Mouse (Mus musculus) intestine, embryonic 14.5 days (tissue): ENCODE results near the gene Apoc4. TPM values are rescaled to one million over a fixed set of nuclear protein-coding genes. Genes with fewer than 3 reads are reported as not detected.
"Not testable (repeated sequence)": the region's sequence is repeated elsewhere in the genome, so short reads cannot be mapped to it uniquely, and the experiment has no call there.

ENCODE experiments used
- ATAC-seq: fragments of 200-750 bp; cut with Nextera tagmentation; replicated peaks from 2 replicates; pipeline ENCODE4 v1.8.0; 2017; ENCODE audit warnings: low read depth, moderate number of reproducible peaks, moderate TSS enrichment, moderate library complexity; ENCODE audit not compliant: low FRiP score, low TSS enrichment
- DNase-seq: peaks from one replicate; pipeline ENCODE4 v3.0.0-alpha.2; 2018; ENCODE audit warnings: low spot score
- H3K27ac ChIP-seq: fragments of 300-500 bp; sonication (generic); 2 replicates; pipeline ENCODE4 v1.5.1; 2014; ENCODE audit warnings: low read depth, mild to moderate bottlenecking, control low read depth
- H3K27me3 ChIP-seq: fragments of 300-500 bp; sonication (generic); replicated peaks from 2 replicates; pipeline ENCODE4 v1.6.1; 2014; ENCODE audit warnings: low read length, control low read depth; ENCODE audit not compliant: control insufficient read depth, insufficient read depth
- H3K36me3 ChIP-seq: fragments of 300-500 bp; sonication (generic); 2 replicates; pipeline ENCODE4 v1.6.1; 2014; ENCODE audit warnings: low read length, control low read depth; ENCODE audit not compliant: control insufficient read depth, insufficient read depth
- H3K4me1 ChIP-seq: fragments of 300-500 bp; sonication (generic); replicated peaks from 2 replicates; pipeline ENCODE4 v1.6.1; 2014; ENCODE audit warnings: low read length, control low read depth, mixed read lengths; ENCODE audit not compliant: control insufficient read depth, insufficient read depth
- H3K4me2 ChIP-seq: fragments of 300-500 bp; sonication (generic); 2 replicates; pipeline ENCODE4 v1.6.1; 2014; ENCODE audit warnings: low read length
- H3K4me3 ChIP-seq: fragments of 300-500 bp; sonication (generic); 2 replicates; pipeline ENCODE4 v1.5.1; 2014; ENCODE audit warnings: low read depth, low read length, control low read depth, mixed read lengths
- H3K9ac ChIP-seq: fragments of 300-500 bp; sonication (generic); 2 replicates; pipeline ENCODE4 v1.6.1; 2014; ENCODE audit warnings: mild to moderate bottlenecking, low read length
- H3K9me3 ChIP-seq: fragments of 300-500 bp; sonication (generic); 2 replicates; pipeline ENCODE4 v1.6.1; 2016; ENCODE audit warnings: low read length, control low read depth; ENCODE audit not compliant: control insufficient read depth
- WGBS: fragments of 180-500 bp; shearing (Covaris S2); extraction: QIAGEN DNeasy Blood & Tissue Kit; methylation state at CpG from one replicate; pipeline ENCODE4 v1.1.7; 2014; 5-methylcytosine and 5-hydroxymethylcytosine counted together
- polyA plus RNA-seq: library from polyadenylated mRNA; unstranded; fragments of >200 nt; fragmentation: Nextera tagmentation; extraction: Ambion mirVana; gene quantifications from 2 replicates; pipeline ENCODE4 v1.2.1, GENCODE M21; 2014

The Apoc4 gene
- polyA plus RNA-seq, 1 experiment from 2014 or later = not detected

DNA sequence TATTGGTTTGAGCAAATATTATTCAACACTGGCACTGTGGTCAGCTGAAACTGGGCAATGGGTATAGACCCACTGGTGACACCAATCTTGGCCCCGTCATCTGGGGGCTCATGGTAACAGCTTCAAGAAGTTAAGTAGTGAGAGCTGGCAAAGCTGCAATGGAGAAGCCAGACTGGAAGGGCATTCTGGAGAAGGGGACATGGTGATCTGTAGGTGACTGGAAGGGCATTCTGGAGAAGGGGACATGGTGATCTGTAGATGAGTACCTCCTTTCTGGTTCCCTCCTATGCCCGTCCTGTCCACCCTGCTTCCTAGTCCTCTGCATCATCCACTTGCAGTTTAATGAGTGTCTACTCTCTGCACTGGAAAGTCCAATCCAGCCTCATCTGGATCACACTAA is 7.3 kb upstream of the Apoc4 start:
- H3K36me3 ChIP-seq = no peaks in the 10 kb centered on the region
- WGBS = 94% methylated on average over 2 of the region's 2 CpGs
- H3K9me3 ChIP-seq = no peaks in the 10 kb centered on the region
- H3K4me2 ChIP-seq = no peak overlapping the region
- H3K27me3 ChIP-seq = no peaks in the 10 kb centered on the region
- no peak for ATAC-seq
- DNase-seq = no peak
- H3K4me1 ChIP-seq = peaks cover 4% of the 10 kb centered on the region
- no peak overlapping the region for H3K9ac ChIP-seq
- H3K4me3 ChIP-seq = no peak overlapping the region
- no peak overlapping the region for H3K27ac ChIP-seq

DNA sequence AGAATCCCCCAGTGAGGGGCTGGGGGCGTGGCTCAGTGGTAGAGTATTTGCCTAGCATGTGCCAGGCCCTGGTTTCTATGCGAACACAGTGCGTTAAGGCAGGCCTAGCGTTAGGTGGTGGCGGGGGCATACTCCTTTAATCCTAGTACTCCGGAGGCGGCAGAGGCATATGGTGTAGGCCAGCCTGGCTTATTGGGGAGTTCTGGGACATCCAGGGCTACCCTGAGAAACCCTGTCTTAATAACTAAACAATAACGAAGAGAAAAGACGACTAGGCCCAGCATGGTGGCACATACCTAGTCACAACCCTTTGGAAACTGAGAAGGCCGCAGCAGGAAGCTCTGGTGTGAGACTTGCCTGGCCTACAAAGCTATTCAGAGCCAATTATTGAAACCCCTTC is 6.8 kb upstream of the Apoc4 start:
- DNase-seq (no peak), ATAC-seq (no peak)
- Histone ChIP-seq H3K4me2 (no peak overlapping the region), H3K27me3 (no peaks in the 10 kb centered on the region), H3K9ac (no peak overlapping the region), H3K36me3 (no peaks in the 10 kb centered on the region), H3K4me1 (no peaks in the 10 kb centered on the region; the same call in 1 of the 2 replicates), H3K9me3 (no peaks in the 10 kb centered on the region), H3K4me3 (no peak overlapping the region), H3K27ac (no peak overlapping the region)
- 91% methylated on average over 10 of the region's 10 CpGs for WGBS

DNA sequence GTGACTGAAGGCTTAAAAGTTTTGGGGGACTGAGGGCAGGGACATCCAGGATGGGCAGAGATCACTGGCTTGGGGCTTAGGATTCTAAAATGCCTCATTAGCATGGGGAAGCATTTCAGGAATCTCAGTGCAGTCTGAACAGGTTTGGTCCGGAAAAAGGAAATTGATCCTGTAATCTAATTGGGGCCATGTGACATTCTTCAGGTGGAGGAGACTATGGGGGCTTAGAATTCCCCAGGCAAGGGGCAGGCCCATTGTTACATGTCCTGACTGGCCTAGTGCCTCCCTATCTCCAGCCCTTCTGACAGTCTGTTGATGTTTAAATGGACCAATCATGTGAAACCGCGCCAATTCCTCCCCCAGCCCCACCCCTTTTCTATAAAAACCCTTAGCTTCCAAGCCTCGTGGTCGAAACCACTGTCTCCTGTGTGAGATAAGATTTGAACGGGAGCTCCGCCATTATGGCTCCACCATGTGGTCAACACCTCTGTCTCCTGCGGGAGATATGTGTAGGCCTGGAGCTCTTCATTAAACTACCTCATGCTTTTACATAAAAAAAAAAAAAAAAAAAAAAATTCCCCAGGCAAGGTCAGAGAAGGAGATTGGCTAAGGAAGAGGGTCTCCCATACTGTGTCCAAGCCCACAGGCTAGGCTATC is 5.8 kb upstream of the Apoc4 start:
- DNase-seq, H3K9me3 ChIP-seq, H3K4me3 ChIP-seq, H3K4me2 ChIP-seq, H3K4me1 ChIP-seq, H3K27ac ChIP-seq, H3K9ac ChIP-seq, H3K27me3 ChIP-seq, ATAC-seq, H3K36me3 ChIP-seq: not testable (repeated sequence)
- WGBS = 74% methylated on average over 8 of the region's 8 CpGs

DNA sequence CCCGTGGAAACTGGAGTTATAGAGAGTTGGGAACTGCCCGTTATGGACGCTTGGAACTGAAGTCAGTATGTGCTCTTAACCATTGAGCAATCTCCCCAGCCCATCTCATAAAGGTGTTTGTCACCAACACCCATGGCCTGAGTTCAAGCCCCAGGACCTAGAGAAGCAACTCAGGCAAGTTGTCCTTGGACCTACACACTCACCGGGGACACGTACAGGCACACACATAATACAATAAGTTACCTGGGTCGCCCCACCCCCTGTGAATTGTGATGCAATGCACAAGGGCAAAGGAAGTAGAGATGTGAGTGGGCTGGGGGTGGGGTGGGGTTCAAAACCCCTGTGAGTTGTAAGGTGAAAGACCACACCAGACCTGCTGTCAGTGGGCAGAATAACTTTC is 5.2 kb upstream of the Apoc4 start:
- H3K27ac ChIP-seq = no peak overlapping the region
- H3K4me2 ChIP-seq = no peak overlapping the region
- no peaks in the 10 kb centered on the region for H3K36me3 ChIP-seq
- WGBS = 79% methylated on average over 6 of the region's 6 CpGs
- H3K27me3 ChIP-seq = no peaks in the 10 kb centered on the region
- no peak overlapping the region for H3K9ac ChIP-seq
- no peaks in the 10 kb centered on the region for H3K4me1 ChIP-seq
- H3K9me3 ChIP-seq = no peaks in the 10 kb centered on the region
- H3K4me3 ChIP-seq = no peak overlapping the region
- no peak for DNase-seq
- no peak for ATAC-seq

DNA sequence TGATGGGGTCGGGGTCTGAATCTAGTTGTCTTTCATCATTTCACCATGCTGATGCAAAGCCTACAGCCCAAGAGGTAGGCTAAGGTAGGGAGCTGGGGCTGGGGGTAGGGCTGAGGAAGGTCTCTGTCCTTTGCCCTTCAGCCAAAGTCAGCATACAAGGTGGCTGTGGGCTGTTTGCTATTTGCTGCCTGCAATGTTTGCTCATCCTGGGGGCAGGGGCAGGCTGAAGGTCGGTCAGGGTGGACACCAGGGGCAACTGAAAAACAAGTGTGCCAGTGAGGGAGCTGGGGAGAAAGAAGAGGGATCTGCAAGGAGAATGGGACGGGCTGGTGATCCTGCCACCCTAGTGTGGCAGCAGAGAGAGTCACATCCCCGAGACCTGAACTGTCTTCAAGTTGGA is 4.1 kb upstream of the Apoc4 start:
- Histone ChIP-seq H3K9ac (no peak overlapping the region), H3K4me3 (no peak overlapping the region), H3K27me3 (no peaks in the 10 kb centered on the region), H3K4me2 (no peak overlapping the region), H3K36me3 (no peaks in the 10 kb centered on the region), H3K4me1 (no peaks in the 10 kb centered on the region), H3K9me3 (no peaks in the 10 kb centered on the region), H3K27ac (no peak overlapping the region)
- DNase-seq (no peak), ATAC-seq (no peak)
- 50% methylated on average over 4 of the region's 4 CpGs for WGBS

DNA sequence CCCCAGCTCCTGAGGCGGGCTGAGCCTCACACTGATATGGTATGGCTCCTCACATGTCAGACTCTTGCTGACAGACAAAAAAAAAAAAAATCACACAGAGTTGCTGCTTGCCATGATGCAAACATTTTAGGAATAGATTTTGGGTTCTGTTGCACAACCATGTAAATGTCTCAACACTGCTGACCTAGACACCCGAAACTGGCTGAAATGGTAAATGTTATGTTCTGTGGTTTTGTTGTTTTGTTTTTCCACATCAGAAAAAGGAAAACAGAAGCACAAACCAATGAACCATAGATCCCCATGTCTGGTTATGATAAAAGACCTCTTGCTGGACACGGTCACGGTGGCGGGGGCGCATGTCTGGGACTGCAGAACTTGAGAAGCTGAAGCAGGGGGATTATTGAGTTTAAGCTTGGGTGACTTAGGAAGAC is 2.5 kb upstream of the Apoc4 start:
- DNase-seq (no peak), ATAC-seq (no peak)
- WGBS = 89% methylated on average over 6 of the region's 6 CpGs
- Histone ChIP-seq H3K4me3 (no peak overlapping the region), H3K4me1 (no peaks in the 10 kb centered on the region), H3K9me3 (no peaks in the 10 kb centered on the region), H3K36me3 (no peaks in the 10 kb centered on the region), H3K27ac (no peak overlapping the region), H3K4me2 (no peak overlapping the region), H3K27me3 (no peaks in the 10 kb centered on the region), H3K9ac (no peak overlapping the region)

DNA sequence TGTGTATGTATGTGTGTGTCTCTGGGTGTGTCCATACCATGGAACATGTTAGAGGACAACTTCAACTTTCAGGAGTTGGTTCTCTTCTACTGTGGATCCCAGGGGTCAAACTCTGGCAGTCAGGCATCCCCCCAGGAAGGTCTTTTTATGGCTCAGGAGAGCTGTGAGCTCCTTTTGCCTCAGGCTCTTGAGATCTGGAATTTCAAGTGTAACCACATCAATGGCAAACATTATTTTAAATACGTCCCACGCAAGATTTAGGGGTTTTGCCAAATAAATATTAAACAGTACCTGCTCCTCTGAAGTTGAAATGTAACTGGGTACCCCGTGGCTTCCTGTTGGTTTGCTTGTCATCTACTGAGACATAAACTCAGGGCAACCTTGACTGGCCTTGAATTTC is 1.7 kb upstream of the Apoc4 start:
- Histone ChIP-seq H3K27ac (no peak overlapping the region), H3K4me3 (no peak overlapping the region), H3K4me2 (no peak overlapping the region), H3K4me1 (no peaks in the 10 kb centered on the region), H3K36me3 (no peaks in the 10 kb centered on the region), H3K27me3 (no peaks in the 10 kb centered on the region), H3K9ac (no peak overlapping the region), H3K9me3 (no peaks in the 10 kb centered on the region)
- whole genome bisulfite sequencing = 66% methylated on average over 3 of the region's 3 CpGs
- no peak for DNase-seq
- ATAC-seq = no peak

DNA sequence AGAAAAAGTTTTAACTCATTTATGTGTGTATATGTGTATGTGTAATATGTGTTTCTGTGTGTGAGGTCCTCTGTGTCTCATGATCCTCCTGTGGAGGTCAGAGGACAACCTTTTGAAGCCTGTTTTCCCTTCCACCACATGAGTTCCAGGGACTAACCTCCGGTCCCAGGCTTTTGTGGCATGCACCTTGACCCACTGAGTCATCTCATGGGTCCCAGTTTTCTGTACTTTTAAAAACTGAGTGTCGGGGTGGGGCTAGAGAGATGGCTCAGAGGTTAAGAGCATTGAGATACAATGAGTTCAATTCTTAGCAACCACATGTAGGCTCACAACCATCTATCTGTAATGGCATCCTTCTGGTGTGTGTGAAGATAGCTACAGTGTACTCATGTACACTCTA is 577 bp downstream of the Apoc4 start:
- Histone ChIP-seq H3K4me1 (no peaks in the 10 kb centered on the region), H3K4me3 (no peak overlapping the region), H3K9me3 (no peaks in the 10 kb centered on the region), H3K9ac (no peak overlapping the region), H3K4me2 (no peak overlapping the region), H3K27ac (no peak overlapping the region), H3K27me3 (no peaks in the 10 kb centered on the region), H3K36me3 (no peaks in the 10 kb centered on the region)
- DNase-seq = no peak
- 86% methylated on average over 2 of the region's 2 CpGs for WGBS
- no peak for ATAC-seq

DNA sequence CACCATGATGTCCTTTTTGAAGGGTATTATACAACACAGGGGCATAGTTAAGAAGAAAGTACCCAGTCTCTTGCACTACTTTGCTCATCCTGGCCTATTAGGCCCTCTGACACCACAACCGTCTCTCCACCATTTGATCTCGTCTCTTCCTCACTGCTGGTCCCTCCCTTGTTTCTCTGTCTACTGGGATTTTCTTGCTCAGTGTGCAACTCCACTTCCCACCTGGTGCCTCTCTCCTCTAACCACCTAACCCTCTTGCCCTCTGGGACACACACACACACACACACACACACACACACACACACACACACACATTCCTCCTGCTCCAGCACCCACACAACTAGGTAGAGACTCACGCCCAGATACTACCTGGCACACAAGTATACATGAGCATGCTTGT is 2.4 kb downstream of the Apoc4 start:
- H3K9me3 ChIP-seq = no peaks in the 10 kb centered on the region
- ATAC-seq (no peak), DNase-seq (no peak)
- no peaks in the 10 kb centered on the region for H3K4me1 ChIP-seq
- no peak overlapping the region for H3K27ac ChIP-seq
- H3K9ac ChIP-seq = no peak overlapping the region
- 84% methylated on average over 3 of the region's 3 CpGs for WGBS
- no peaks in the 10 kb centered on the region for H3K36me3 ChIP-seq
- no peaks in the 10 kb centered on the region for H3K27me3 ChIP-seq
- no peak overlapping the region for H3K4me2 ChIP-seq
- no peak overlapping the region for H3K4me3 ChIP-seq
